8 mouse cellular contexts compared by ENCODE assay signal in the genomic region with DNA sequence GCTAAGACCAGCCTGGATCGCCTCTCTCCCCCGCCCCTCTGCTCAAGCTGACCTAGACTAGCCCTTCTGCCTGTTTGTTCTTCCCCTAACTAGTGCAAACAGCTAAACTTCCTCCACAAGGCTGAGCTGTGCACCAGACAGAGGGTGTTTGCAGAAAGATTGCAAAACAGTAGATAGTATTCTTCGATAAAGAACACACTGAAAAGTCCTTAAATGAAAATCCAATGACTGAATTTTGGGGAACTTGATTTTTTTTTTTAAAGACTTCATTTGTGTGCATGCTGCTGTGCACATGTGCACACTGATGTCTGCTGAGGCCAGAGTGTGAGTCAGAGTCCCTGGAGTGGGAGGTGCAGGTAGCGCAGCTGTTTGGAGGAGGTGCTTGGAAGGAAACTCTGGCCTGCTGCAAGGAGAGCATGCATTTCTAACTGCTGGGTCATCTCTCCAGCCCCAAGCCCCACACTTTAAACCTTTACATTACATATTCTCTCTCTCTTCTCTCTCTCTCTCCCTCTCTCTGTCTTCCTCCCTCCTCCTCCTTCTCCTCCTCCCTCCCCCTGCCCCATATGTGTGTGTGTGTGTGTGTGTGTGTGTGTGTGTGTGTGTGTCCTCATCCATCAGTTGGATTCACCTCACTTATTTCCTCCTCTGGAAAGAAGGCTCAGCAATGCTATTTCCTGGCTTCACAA. TPM values are rescaled to one million over a fixed set of nuclear protein-coding genes. Genes with fewer than 3 reads are reported as not detected.
DNase-seq lines count a peak whose midpoint lies in the region; ATAC-seq and TF ChIP-seq lines count a peak whose summit lies in the region.

No protein-coding gene starts in this region.

- H3K4me3 ChIP-seq in hindbrain, postnatal 0 days (ENCODE audit: low read length), result no peak overlapping the region
- H3K4me3 ChIP-seq in macrophage (ENCODE audit: inconsistent target), result no peak overlapping the region

- peaks cover 8% of the 10 kb centered on the region for H3K4me1 ChIP-seq in hindbrain, postnatal 0 days (ENCODE audit: insufficient read depth, low read length)

- H3K27me3 ChIP-seq in Patski, result no peaks in the 10 kb centered on the region
- no peaks in the 10 kb centered on the region for H3K27me3 ChIP-seq in hindbrain, postnatal 0 days (ENCODE audit: insufficient read depth, low read length)

- CTCF ChIA-PET in Patski (lab: Charles Lee), result interaction anchor here (1.1 kb wide), 1 partner anchor 16 kb away, joined by 3 read pairs; no protein-coding TSS in a partner anchor

- H3K36me3 ChIP-seq in hindbrain, postnatal 0 days (ENCODE audit: insufficient read depth, low read length), result no peaks in the 10 kb centered on the region
- H3K36me3 ChIP-seq in macrophage (ENCODE audit: inconsistent target), result no peaks in the 10 kb centered on the region

- H3K9me3 ChIP-seq in hindbrain, postnatal 0 days (ENCODE audit: low read length), result no peaks in the 10 kb centered on the region

- POLR2A ChIA-PET in Patski (lab: Charles Lee), result interaction anchor here (0.7 kb wide), 1 partner anchor 119 kb away, joined by 3 read pairs; no protein-coding TSS in a partner anchor

- peak; percentile 94 for ATAC-seq in Patski
- peak; percentile 62 for ATAC-seq in hindbrain, postnatal 0 days

- no peak overlapping the region for H3K4me2 ChIP-seq in hindbrain, postnatal 0 days (ENCODE audit: low read depth, low read length)

- H3K79me2 ChIP-seq in macrophage (ENCODE audit: inconsistent target), result no peaks in the 10 kb centered on the region

- no peak overlapping the region for H3K9ac ChIP-seq in hindbrain, postnatal 0 days (replicated peaks; ENCODE audit: low read length)

- 75% methylated on average over 4 of the region's 4 CpGs for WGBS in hindbrain, postnatal 0 days
- 0% methylated on average over 4 of the region's 4 CpGs for WGBS in macrophage (ENCODE audit: missing documents)

- no peak for TF ChIP-seq CTCF in Patski (IDR thresholded peaks at IDR 0.05)
- TF ChIP-seq CTCF in hindbrain, postnatal 0 days (IDR thresholded peaks at IDR 0.05; ENCODE audit: low read depth), result no peak

- peak; percentile 34 for DNase-seq in ovary, adult 18-20 months (ENCODE audit: low spot score)
- no peak for DNase-seq in ovary, postnatal 14 days (ENCODE audit: low spot score)
- peak; percentile 34 for DNase-seq in Patski (ENCODE audit: low read depth, low spot score)
- DNase-seq in fibroblast of lung, adult 2 months (ENCODE audit: low read depth), result peak; percentile 73
- DNase-seq in hindbrain, postnatal 0 days (ENCODE audit: low spot score), result peak; percentile 15
- peak; percentile 65 for DNase-seq in telencephalon, adult 2 months (ENCODE audit: low read depth, low spot score)
- DNase-seq in kidney, adult 8-10 months, result no peak

- H3K27ac ChIP-seq in hindbrain, postnatal 0 days, result peak overlapping the region; percentile 68
- peak overlapping the region; percentile 85 for H3K27ac ChIP-seq in macrophage

- in situ Hi-C loops in Patski (cut with MboI; ENCODE audit: low pct_unique_long_range_greater_than_20kb), result no loop called here

RNA-seq across cellular contexts. Expression of a gene that starts 29.0 kb away (rescaled TPM):
- polyA plus RNA-seq in Patski (2021) (4.0 TPM), macrophage (2018) (10.8 to 14.3 TPM (median 10.8 TPM) in 3 replicates)
- total RNA-seq in hindbrain, postnatal 0 days (2014; rRNA removed), result 1.3 and 2.6 TPM in 2 replicates
- 1.9 and 2.3 TPM in 2 replicates for polyA plus RNA-seq in hindbrain, postnatal 0 days (2015; fragmentation: Nextera tagmentation; extraction: Ambion mirVana)
- 10 to 100 TPM in 24 of 26 experiments, 1 to 10 TPM in 2; 9.6 to 52.6 (median 33.1) TPM for total RNA-seq in macrophage (2018; cell fraction: chromatin; rRNA removed)
- total RNA-seq in macrophage (2018; cell fraction: cytosol; rRNA removed), result 10 to 100 TPM in 21 of 26 experiments, 1 to 10 TPM in 5; 4.9 to 24.0 (median 13.2) TPM
- total RNA-seq in macrophage (2018; cell fraction: nucleus; rRNA removed), result 10 to 100 TPM; 15.7 to 47.2 (median 25.4) TPM

RNA-seq across cellular contexts. Expression of a gene that starts 34.1 kb away (rescaled TPM):
- polyA plus RNA-seq in Patski (2021), result 110 TPM
- 78.9 and 84.2 TPM in 2 replicates for total RNA-seq in hindbrain, postnatal 0 days (2014; rRNA removed)
- polyA plus RNA-seq in hindbrain, postnatal 0 days (2015; fragmentation: Nextera tagmentation; extraction: Ambion mirVana), result 108 and 112 TPM in 2 replicates
- 100 to 1,000 TPM in 25 of 26 experiments, 10 to 100 TPM in 1; 84.2 to 338 (median 182) TPM for total RNA-seq in macrophage (2018; cell fraction: chromatin; rRNA removed)
- total RNA-seq in macrophage (2018; cell fraction: cytosol; rRNA removed), result 100 to 1,000 TPM in 25 of 26 experiments, 10 to 100 TPM in 1; 98.0 to 162 (median 137) TPM
- 100 to 1,000 TPM in 23 of 26 experiments, 10 to 100 TPM in 3; 92.8 to 273 (median 149) TPM for total RNA-seq in macrophage (2018; cell fraction: nucleus; rRNA removed)
- polyA plus RNA-seq in macrophage (2018), result 132 to 168 TPM (median 156 TPM) in 3 replicates

Comparison
In these comparisons a context has a peak if more than half of its experiments do, and no peak if none do; other contexts are left out.
1. DNase-seq: peak in ovary, adult 18-20 months (single experiment), Patski (single experiment), fibroblast of lung, adult 2 months (single experiment), hindbrain, postnatal 0 days (single experiment) and telencephalon, adult 2 months (single experiment); none in ovary, postnatal 14 days (single experiment) and kidney, adult 8-10 months (0 of 2).